Mouse (Mus musculus): Measurements from ENCODE around the gene Tacc2. TPM values are rescaled to one million over a fixed set of nuclear protein-coding genes. Genes with fewer than 3 reads are reported as not detected.

Gene Tacc2
- total RNA-seq, 2 experiments from 2014 or later, result 27.5 to 58.4 TPM

Other genes starting within 250 kb of the Tacc2 start
- 10 to 100 TPM; 32.6 to 35.1 TPM for gene Ate1, start 57.1 kb upstream of the Tacc2 start, total RNA-seq (2021)
- 10 to 100 TPM; 60.1 to 72.7 TPM for gene Nsmce4a, start 4.3 kb upstream of the Tacc2 start, total RNA-seq (2021)
- under 1 TPM in 1 of 2 experiments, not detected in 1; 0.18 TPM for gene Btbd16, start 196.6 kb downstream of the Tacc2 start, total RNA-seq (2021)